Mouse (Mus musculus) forebrain, embryonic 12.5 days (tissue): ENCODE data around the gene Gm20388. TPM values are rescaled to one million over a fixed set of nuclear protein-coding genes. Genes with fewer than 3 reads are reported as not detected.

ENCODE experiments used
- ATAC-seq: fragments of 200-750 bp; cut with Nextera tagmentation; 2 replicates; pipeline ENCODE4 v1.8.0; 2017; ENCODE audit warnings: moderate TSS enrichment; ENCODE audit not compliant: low FRiP score
- H3K27ac ChIP-seq: fragments of 300-500 bp; sonication (generic); 2 replicates; pipeline ENCODE4 v1.5.1; 2016; ENCODE audit warnings: mild to moderate bottlenecking
- H3K27me3 ChIP-seq: fragments of 300-500 bp; sonication (generic); 2 replicates; pipeline ENCODE4 v1.6.1; 2016; ENCODE audit warnings: mild to moderate bottlenecking
- H3K36me3 ChIP-seq: fragments of 300-500 bp; sonication (generic); replicated peaks from 2 replicates; pipeline ENCODE4 v1.6.1; 2016; ENCODE audit warnings: mild to moderate bottlenecking
- H3K4me1 ChIP-seq: fragments of 300-500 bp; sonication (generic); 2 replicates; pipeline ENCODE4 v1.6.1; 2016
- H3K4me2 ChIP-seq: fragments of 300-500 bp; sonication (generic); 2 replicates; pipeline ENCODE4 v1.6.1; 2016; ENCODE audit warnings: mild to moderate bottlenecking, moderate library complexity
- H3K4me3 ChIP-seq: fragments of 300-500 bp; sonication (generic); replicated peaks from 2 replicates; pipeline ENCODE4 v1.5.1; 2016; ENCODE audit warnings: mild to moderate bottlenecking
- H3K9ac ChIP-seq: fragments of 300-500 bp; sonication (generic); 2 replicates; pipeline ENCODE4 v1.6.1; 2016; ENCODE audit warnings: mild to moderate bottlenecking
- H3K9me3 ChIP-seq: fragments of 300-500 bp; sonication (generic); 2 replicates; pipeline ENCODE4 v1.6.1; 2016
- WGBS: fragments of 180-500 bp; shearing (Covaris S2); methylation state at CpG from one replicate; pipeline ENCODE4 v1.1.7; 2016; 5-methylcytosine and 5-hydroxymethylcytosine counted together
- polyA plus RNA-seq: library from polyadenylated mRNA; unstranded; fragments of >200 nt; fragmentation: Nextera tagmentation; extraction: Ambion mirVana; gene quantifications from 2 replicates; pipeline ENCODE4 v1.2.1, GENCODE M21; 2016

Gm20388 gene
- polyA plus RNA-seq, 1 experiment from 2014 or later, result not detected

DNA sequence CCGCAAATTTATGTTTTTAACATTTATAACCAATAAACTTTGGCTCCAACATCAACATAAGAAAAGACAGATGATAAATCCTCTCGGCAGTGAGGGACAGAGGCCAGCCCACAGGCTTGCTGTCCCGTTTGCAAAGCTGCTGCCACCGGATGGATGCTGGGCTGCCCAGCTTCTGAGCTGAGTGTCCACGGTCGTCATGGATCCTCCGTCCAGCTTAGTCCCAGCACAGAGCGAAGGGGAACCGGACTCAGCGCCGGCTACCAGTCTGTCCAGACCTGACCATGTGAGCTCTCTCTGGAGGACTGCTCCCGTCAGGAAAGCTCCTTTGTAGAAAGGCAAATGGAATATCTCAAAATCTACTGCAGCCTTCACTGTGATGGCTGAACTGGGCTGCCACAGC lies 1289.4 kb downstream of the Gm20388 start:
- no peak for ATAC-seq
- Histone ChIP-seq H3K27ac (no peak overlapping the region), H3K27me3 (0 out of 2 replicates have a peak, but pooled peaks cover 4% of the 10 kb centered on the region), H3K4me3 (no peak overlapping the region), H3K4me2 (no peak overlapping the region), H3K9me3 (no peaks in the 10 kb centered on the region), H3K4me1 (no peaks in the 10 kb centered on the region; the same call in 1 of the 2 replicates), H3K36me3 (no peaks in the 10 kb centered on the region), H3K9ac (no peak overlapping the region)
- WGBS, result 77% methylated on average over 12 of the region's 12 CpGs

DNA sequence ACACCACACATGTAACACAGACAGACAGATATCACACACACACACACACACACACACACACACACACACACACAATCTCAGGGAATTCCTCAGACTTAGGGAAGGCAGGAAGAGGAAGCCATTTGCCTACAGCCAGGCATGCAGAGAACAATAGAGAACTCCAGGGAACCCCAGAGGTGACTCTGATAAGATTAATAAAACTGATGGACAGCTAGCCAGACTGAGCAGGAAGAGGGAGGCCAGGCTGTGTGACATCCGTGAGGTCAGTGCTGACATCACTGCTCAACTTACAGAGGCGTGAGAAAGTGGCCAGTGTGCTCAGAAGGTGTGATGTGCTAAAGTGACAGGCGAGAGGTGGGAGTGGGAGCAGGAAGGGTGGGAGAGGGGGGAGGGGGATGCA lies 1290.3 kb downstream of the Gm20388 start:
- WGBS, result 68% methylated on average over 3 of the region's 3 CpGs

DNA sequence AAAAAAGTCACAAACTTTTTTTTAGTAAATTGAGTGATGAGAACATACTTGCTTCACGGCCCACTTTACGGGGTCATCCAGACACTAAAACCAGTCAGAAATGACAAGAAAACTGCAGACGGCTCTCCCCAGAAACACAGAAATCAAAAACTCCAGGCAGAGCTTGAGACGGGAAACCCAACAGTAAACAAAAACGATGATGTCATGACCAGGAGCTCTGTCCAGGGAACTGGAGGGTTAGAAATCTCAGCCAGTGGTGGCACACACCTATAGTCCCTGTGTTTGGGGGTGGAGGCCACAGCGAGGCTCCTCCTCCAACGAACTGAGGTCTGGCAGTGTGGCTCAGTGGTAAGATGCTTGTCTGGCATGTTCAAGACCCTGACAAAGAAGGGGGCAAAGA lies 1291.0 kb downstream of the Gm20388 start:
- H3K9ac ChIP-seq, result no peak overlapping the region
- no peaks in the 10 kb centered on the region for H3K36me3 ChIP-seq
- H3K27ac ChIP-seq, result no peak overlapping the region
- no peaks in the 10 kb centered on the region; the same call in 1 of the 2 replicates for H3K4me1 ChIP-seq
- 85% methylated on average over 7 of the region's 7 CpGs for WGBS
- no peak overlapping the region for H3K4me2 ChIP-seq
- no peak for ATAC-seq
- H3K27me3 ChIP-seq, result 0 out of 2 replicates have a peak, but pooled peaks cover 4% of the 10 kb centered on the region
- no peak overlapping the region for H3K4me3 ChIP-seq
- no peaks in the 10 kb centered on the region for H3K9me3 ChIP-seq

More for the DNA sequence above, 1290.3 kb downstream of the Gm20388 start:
- no peak overlapping the region for H3K4me2 ChIP-seq
- H3K27me3 ChIP-seq, result 0 out of 2 replicates have a peak, but pooled peaks cover 4% of the 10 kb centered on the region
- ATAC-seq, result no peak
- H3K9ac ChIP-seq, result no peak overlapping the region
- no peak overlapping the region for H3K4me3 ChIP-seq
- H3K4me1 ChIP-seq, result no peaks in the 10 kb centered on the region; the same call in 1 of the 2 replicates
- H3K27ac ChIP-seq, result no peak overlapping the region
- no peaks in the 10 kb centered on the region for H3K9me3 ChIP-seq
- H3K36me3 ChIP-seq, result no peaks in the 10 kb centered on the region

DNA sequence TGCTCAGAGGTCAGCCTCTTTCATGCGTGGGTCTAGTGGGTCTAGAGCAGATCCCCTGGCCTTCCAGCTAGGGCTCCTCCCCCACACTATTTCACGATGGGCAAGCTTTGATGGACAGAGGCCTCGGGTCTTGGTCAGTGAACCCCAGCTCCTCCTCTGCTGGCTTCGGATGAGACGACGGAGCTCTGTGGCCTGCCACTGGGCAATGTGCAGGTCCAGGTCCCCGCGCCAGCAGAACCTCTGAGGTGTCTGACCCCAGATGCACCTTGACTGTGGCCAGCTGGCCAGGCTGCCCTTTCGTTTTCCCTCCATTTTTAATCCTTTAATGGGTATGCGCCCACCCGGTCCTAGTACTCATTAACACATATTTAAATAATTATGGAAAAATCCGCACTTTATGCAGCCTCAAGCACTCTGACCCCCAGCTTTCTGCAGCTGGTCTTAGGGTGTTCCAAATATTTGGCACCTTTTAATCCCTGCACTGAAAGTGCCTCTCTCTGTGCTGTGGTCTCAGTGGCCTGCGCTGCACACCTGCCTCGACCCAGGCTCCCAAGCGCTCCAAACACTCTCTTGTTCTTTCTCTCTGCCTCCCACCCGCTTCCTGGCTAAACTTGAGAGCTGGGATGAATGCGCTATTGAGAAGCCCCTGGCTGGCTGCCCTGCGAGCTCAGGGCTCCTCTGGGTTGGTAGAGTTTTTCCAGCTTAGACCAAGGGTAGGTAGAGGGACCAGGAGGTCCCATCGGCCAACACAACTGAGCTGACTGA lies 1293.2 kb downstream of the Gm20388 start:
- ATAC-seq, result no peak
- no peaks in the 10 kb centered on the region for H3K36me3 ChIP-seq
- H3K4me2 ChIP-seq, result no peak overlapping the region
- 0 out of 2 replicates have a peak overlapping the region, but pooled peaks have one; percentile 19 for H3K27ac ChIP-seq
- H3K4me1 ChIP-seq, result no peaks in the 10 kb centered on the region; the same call in 1 of the 2 replicates
- no peaks in the 10 kb centered on the region for H3K27me3 ChIP-seq
- WGBS, result 68% methylated on average over 19 of the region's 19 CpGs
- no peak overlapping the region for H3K9ac ChIP-seq
- no peaks in the 10 kb centered on the region for H3K9me3 ChIP-seq
- no peak overlapping the region for H3K4me3 ChIP-seq

DNA sequence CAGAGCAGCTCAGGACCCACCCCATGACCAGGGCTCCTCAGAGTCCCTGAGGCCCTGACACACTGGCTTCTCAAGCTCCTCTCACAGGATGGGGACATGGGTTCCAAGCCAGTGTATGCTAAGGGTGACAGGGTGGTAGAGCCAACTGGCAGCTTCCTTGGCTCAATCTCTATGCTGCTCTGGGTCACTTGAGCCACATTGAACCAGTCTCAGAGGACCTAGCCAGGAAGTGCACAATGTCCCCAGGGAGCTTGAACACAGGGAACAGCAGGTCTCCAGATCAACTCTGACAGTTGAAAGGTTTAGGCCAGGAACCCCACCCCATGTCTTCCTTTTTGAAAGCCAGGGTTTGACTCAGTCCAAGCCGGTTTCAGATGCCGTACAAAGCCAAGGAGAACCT lies 1296.5 kb downstream of the Gm20388 start:
- Histone ChIP-seq H3K27me3 (no peaks in the 10 kb centered on the region), H3K4me3 (no peak overlapping the region), H3K36me3 (no peaks in the 10 kb centered on the region), H3K4me1 (peaks cover 5% of the 10 kb centered on the region; the same call in 1 of the 2 replicates), H3K9ac (no peak overlapping the region), H3K9me3 (no peaks in the 10 kb centered on the region), H3K27ac (no peak overlapping the region), H3K4me2 (no peak overlapping the region)
- ATAC-seq, result no peak
- WGBS, result 77% methylated on average over 2 of the region's 2 CpGs

DNA sequence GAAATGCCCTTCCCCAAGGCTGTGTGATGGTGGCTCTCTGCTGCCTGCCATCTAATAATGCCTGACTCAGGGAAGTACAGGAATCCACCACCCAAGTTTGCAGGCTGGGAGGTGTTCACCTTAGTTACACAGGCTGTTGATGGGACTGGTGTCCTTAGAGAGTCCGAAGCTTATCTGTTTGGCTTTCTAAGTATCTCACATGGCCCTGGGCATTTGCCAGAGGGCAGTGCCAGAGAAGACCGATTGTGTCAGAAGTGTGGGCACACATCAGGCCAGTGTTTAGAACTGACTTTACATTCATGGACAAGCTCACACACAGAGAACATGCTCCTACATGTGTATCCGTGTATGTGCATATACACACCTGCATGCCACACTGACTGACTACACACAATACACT lies 1300.0 kb downstream of the Gm20388 start:
- H3K27ac ChIP-seq, result no peak overlapping the region
- H3K4me1 ChIP-seq, result peaks cover 5% of the 10 kb centered on the region; the same call in 1 of the 2 replicates
- 89% methylated on average over 3 of the region's 3 CpGs for WGBS
- H3K9me3 ChIP-seq, result no peaks in the 10 kb centered on the region
- H3K9ac ChIP-seq, result no peak overlapping the region
- no peaks in the 10 kb centered on the region for H3K36me3 ChIP-seq
- no peaks in the 10 kb centered on the region for H3K27me3 ChIP-seq
- no peak for ATAC-seq
- no peak overlapping the region for H3K4me2 ChIP-seq
- H3K4me3 ChIP-seq, result no peak overlapping the region

DNA sequence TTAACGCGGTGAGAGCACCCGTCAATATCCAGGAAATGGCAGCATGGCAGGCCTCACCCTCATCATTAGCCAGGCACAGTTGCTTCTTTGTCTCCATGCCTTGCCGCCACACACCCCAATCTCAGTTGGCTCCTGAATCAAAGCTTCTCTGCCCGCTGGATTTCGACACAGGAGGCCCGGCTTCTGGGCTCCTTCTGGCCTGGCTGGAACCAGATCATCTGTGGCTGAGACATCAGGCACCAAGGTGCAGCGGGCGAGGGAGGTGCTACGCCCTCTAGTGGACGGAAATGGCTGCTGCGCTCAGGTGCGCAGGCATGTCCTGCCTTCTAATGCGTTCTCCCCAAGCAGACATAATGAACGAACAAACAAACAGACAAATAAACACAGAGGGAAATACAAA lies 1302.6 kb downstream of the Gm20388 start:
- no peak overlapping the region for H3K4me3 ChIP-seq
- H3K9me3 ChIP-seq, result 0 out of 2 replicates have a peak, but pooled peaks cover 1% of the 10 kb centered on the region
- no peak overlapping the region for H3K27ac ChIP-seq
- WGBS, result 60% methylated on average over 15 of the region's 15 CpGs
- H3K4me2 ChIP-seq, result no peak overlapping the region
- H3K4me1 ChIP-seq, result peaks cover 5% of the 10 kb centered on the region; the same call in 1 of the 2 replicates
- no peak for ATAC-seq
- H3K27me3 ChIP-seq, result no peaks in the 10 kb centered on the region
- H3K9ac ChIP-seq, result no peak overlapping the region
- H3K36me3 ChIP-seq, result no peaks in the 10 kb centered on the region

DNA sequence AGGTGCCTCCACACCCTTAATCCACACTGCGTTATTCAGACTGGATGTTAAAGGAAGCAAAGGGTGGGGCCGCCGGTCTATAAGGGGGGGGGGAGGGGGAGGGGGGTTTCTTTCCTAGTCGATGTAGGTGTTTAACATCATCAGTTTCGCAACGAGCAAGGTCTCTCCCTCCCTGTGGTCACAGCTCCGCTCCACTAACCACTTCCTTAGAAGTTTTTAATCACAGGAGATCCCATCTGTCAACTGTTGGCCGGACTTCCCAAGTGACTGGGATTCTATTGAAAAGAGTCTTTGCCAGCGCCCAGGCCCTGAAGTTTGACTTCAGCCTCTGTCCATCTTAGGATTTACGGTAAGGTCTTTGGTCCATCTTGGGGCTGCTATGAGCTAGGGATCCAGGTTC lies 1303.0 kb downstream of the Gm20388 start:
- Histone ChIP-seq H3K36me3 (no peaks in the 10 kb centered on the region), H3K4me2 (no peak overlapping the region), H3K27ac (no peak overlapping the region), H3K9me3 (0 out of 2 replicates have a peak, but pooled peaks cover 5% of the 10 kb centered on the region), H3K4me1 (peaks cover 5% of the 10 kb centered on the region; the same call in 1 of the 2 replicates), H3K4me3 (no peak overlapping the region), H3K27me3 (no peaks in the 10 kb centered on the region), H3K9ac (no peak overlapping the region)
- ATAC-seq, result no peak
- 69% methylated on average over 10 of the region's 10 CpGs for WGBS

DNA sequence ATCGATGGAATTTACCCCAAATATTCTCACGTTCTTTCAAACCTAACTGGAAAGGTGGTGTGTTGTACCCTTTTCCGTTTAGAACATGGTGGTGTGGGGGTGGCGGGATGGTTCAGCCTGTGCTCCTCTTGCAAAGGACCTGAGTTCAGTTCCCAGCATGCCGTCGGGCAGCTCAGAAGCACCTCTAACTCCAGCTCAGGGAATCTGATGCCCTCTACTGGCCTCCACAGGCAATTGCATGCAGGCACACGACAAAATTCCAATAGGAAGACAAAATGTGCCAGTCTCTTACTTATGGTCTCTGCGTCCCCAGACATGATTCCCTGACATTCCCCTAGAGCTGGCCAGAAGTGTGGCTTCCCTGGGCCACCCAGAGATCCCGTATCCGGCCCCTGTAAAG lies 1304.3 kb downstream of the Gm20388 start:
- no peak for ATAC-seq
- no peak overlapping the region for H3K4me3 ChIP-seq

DNA sequence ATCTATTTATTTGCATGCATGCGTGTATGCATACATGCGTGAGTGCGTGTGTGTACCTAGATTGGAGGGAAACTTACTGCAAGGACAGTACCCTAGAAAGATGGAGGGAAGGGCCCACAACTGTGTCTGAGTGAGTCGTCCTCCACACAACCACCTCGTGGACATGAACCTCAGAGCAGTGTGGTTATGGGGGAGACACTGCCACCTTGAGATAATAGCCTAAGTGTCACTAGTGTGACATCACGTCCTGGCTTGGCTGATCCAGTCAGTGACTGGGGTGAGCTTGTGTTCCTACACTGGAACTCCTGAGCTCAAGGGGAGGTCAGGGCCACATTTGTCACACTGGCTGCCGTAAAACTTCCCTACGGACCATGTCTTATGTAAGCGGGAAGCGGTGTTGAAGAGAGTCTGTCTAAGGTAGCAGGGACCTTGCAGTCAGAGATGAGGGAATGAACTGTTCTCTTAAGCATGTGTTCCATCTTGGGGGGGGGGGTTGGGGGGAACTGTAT lies 1305.9 kb downstream of the Gm20388 start:
- ATAC-seq, result no peak
- no peaks in the 10 kb centered on the region; the same call in 1 of the 2 replicates for H3K4me1 ChIP-seq
- H3K9ac ChIP-seq, result no peak overlapping the region
- H3K36me3 ChIP-seq, result no peaks in the 10 kb centered on the region
- no peak overlapping the region for H3K4me3 ChIP-seq
- no peak overlapping the region for H3K27ac ChIP-seq
- H3K9me3 ChIP-seq, result 0 out of 2 replicates have a peak, but pooled peaks cover 5% of the 10 kb centered on the region
- no peak overlapping the region for H3K4me2 ChIP-seq
- 92% methylated on average over 10 of the region's 10 CpGs for WGBS
- peaks cover 5% of the 10 kb centered on the region for H3K27me3 ChIP-seq

More for the DNA sequence above, 1304.3 kb downstream of the Gm20388 start:
- Histone ChIP-seq H3K36me3 (no peaks in the 10 kb centered on the region), H3K9me3 (0 out of 2 replicates have a peak, but pooled peaks cover 5% of the 10 kb centered on the region), H3K27me3 (peaks cover 5% of the 10 kb centered on the region; the same call in 1 of the 2 replicates), H3K9ac (no peak overlapping the region), H3K4me2 (no peak overlapping the region), H3K27ac (no peak overlapping the region), H3K4me1 (no peaks in the 10 kb centered on the region; the same call in 1 of the 2 replicates)
- WGBS, result 74% methylated on average over 10 of the region's 10 CpGs

DNA sequence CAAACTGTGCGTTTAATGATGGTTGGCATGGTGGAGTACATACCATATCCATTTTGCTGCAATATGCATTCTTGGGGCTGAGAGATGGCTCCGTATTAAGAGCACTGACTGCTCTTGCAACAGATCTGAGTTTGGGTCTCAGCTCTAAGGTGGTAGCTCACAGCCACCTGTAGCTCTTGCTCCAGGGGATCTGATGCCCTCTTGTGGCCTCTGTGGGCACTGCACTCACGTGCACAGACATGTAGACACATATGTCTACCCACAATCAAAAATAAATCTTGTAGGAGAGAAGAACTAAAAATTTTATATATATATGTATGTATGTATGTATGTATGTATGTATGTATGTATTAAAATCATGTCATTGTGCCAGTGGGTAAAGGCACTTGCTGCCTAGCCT lies 1307.8 kb downstream of the Gm20388 start:
- Histone ChIP-seq H3K9ac (no peak overlapping the region), H3K27ac (no peak overlapping the region), H3K4me3 (no peak overlapping the region), H3K27me3 (peaks cover 5% of the 10 kb centered on the region), H3K4me1 (no peaks in the 10 kb centered on the region; the same call in 1 of the 2 replicates), H3K9me3 (0 out of 2 replicates have a peak, but pooled peaks cover 5% of the 10 kb centered on the region), H3K4me2 (no peak overlapping the region), H3K36me3 (no peaks in the 10 kb centered on the region)
- 91% methylated on average over 3 of the region's 3 CpGs for WGBS
- ATAC-seq, result no peak

DNA sequence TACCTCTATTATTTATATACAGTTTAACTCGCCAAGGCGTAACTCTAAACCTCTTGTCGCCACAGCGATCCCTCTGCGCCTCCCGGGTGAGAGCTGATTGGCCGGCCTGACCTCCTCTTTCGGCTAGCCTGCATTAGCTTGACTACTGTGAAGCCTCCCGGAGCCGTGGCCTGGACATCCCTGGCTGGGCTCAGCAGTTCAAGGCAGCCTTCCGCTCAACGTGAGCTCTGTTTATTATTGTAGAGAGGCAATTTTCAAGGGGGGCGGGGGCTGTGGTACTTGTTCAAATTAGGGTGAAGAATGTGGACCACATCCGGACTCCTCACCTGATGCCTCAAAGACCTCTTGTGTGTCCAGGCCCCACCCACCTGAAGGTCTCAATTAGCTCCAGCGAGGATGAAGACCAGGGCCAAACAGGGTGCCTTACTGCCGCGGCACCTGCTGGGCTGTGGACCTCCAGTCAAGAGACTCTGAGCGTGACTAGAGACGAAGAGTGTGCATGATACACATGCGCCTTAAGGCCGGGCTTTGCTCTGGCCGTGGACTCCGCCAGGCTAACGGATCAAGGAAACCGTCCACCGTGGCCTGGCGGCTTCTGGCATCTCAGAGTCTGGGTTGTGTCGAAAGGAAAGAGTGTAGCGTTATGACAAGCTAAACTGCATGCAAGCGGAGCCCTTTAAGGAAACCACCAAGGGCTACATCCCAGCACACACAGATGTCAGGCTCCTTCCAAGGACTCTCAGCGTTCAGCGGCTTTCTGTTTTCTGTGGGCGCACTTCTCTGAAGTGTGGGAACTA lies 1309.7 kb downstream of the Gm20388 start:
- Histone ChIP-seq H3K36me3 (no peaks in the 10 kb centered on the region), H3K27ac (no peak overlapping the region), H3K4me2 (peak overlapping the region; percentile 2; the same call in 1 of the 2 replicates), H3K27me3 (peaks cover 5% of the 10 kb centered on the region), H3K9ac (no peak overlapping the region), H3K4me3 (no peak overlapping the region), H3K9me3 (0 out of 2 replicates have a peak, but pooled peaks cover 5% of the 10 kb centered on the region), H3K4me1 (no peaks in the 10 kb centered on the region; the same call in 1 of the 2 replicates)
- ATAC-seq, result no peak
- 45% methylated on average over 33 of the region's 33 CpGs for WGBS
